Mouse (Mus musculus) thymus, adult 2 months (tissue): ENCODE results near the gene Hc.
A peak's percentile ranks its signal among the peaks of the same experiment; 100 is the strongest.

ENCODE experiments used
- CTCF ChIP-seq: fragments of 200-500 bp; IDR thresholded peaks from 2 replicates; pipeline ENCODE4 v1.5.1; 2012; ENCODE audit warnings: mild to moderate bottlenecking, control low read depth, low read length, moderate library complexity, borderline replicate concordance; ENCODE audit not compliant: control insufficient read depth, poor library complexity, insufficient read depth; ENCODE audit errors: extremely low read depth
- POLR2A ChIP-seq: fragments of 200-500 bp; IDR thresholded peaks from 2 replicates; pipeline ENCODE4 v1.6.1; 2012; ENCODE audit warnings: mild to moderate bottlenecking, low read length, control low read depth, moderate library complexity; ENCODE audit not compliant: control insufficient read depth, poor library complexity, insufficient read depth; ENCODE audit errors: extremely low read depth

DNA sequence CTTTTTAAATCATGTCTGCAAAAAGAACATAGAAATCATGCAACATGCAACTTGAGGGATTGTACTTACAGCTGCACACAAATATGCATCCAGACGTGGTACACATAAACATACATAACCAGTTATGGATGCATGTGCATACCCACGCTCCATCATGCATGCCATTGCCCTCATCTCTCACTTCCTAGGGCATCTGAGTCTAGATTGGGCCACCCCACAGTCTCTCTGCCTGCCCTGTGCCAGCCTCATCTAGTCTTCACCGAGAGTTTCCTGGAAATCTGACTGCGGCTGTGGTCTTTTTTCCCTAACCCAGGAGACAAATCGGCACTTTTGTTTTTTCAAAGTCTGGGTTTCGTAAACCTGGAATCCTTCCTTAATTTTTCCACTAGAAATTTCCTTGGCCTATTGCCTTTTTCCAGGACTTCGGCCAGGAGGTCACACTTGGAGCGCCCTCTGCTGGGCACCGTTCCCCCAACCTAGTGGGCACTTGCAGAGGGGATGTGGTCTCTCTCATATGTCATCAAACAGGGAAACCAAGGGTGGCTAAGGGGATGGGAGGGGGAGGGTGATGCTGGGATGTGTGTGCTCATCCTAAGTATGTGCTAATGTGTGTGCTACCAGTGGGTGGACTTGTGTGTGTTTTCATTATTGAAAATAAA is 91.0 kb downstream of the Hc start:
- no peak for TF ChIP-seq POLR2A
- TF ChIP-seq CTCF: peak; percentile 96
